In genomic region chrX:161163069-161163416, GRCm38 (mm10) we compare ENCODE assay signal across 9 mouse cellular contexts. TPM values are rescaled to one million over a fixed set of nuclear protein-coding genes. Genes with fewer than 3 reads are reported as not detected.
DNase-seq lines count a peak whose midpoint lies in the region; ATAC-seq and TF ChIP-seq lines count a peak whose summit lies in the region.
"Had no signal": no experiment of that assay in that cellular context is flagged by ENCODE, and none has a peak within 500 bp of the region (broad histone marks: within the 10 kb centered on the region; RNA-seq: fewer than 3 reads in every experiment).

No protein-coding gene starts in this region.

- no peaks in the 10 kb centered on the region for H3K9me3 ChIP-seq in liver, embryonic 12.5 days (replicated peaks)

- H3K4me2 ChIP-seq in liver, embryonic 12.5 days: peak overlapping the region; percentile 66

- peak overlapping the region; percentile 73 for H3K4me3 ChIP-seq in gastrocnemius, adult 2 months
- peak overlapping the region; percentile 71 for H3K4me3 ChIP-seq in testis, adult 2 months (ENCODE audit: control insufficient read depth, low read depth, low read length)
- H3K4me3 ChIP-seq in liver, embryonic 12.5 days: peak overlapping the region; percentile 53

- peak; percentile 4 for DNase-seq in gastrocnemius, adult 2 months
- no peak for DNase-seq in gastrocnemius, postnatal 14 days
- no peak for DNase-seq in testis, postnatal 10 days (ENCODE audit: low spot score)
- no peak for DNase-seq in urinary bladder, postnatal 14 days (ENCODE audit: low spot score)
- DNase-seq in urinary bladder, postnatal 4 days (ENCODE audit: low spot score in 2 of 2): no peak
- DNase-seq in adipocyte (ENCODE audit: low spot score): no peak

- ATAC-seq in liver, embryonic 12.5 days: peak; percentile 46; the same call in 1 of the 2 replicates

- TF ChIP-seq POLR2A in testis, adult 2 months (IDR thresholded peaks at IDR 0.05; ENCODE audit: control insufficient read depth, low read depth, low read length): no peak

- no peak overlapping the region for H3K27ac ChIP-seq in gastrocnemius, adult 2 months
- H3K27ac ChIP-seq in testis, adult 2 months (ENCODE audit: control insufficient read depth, insufficient read depth, low read depth, low read length): peak overlapping the region; percentile 61
- no peak overlapping the region for H3K27ac ChIP-seq in liver, embryonic 12.5 days

- intact Hi-C loops in gastrocnemius, adult 2 months (cut with DNase I): no loop called here
- intact Hi-C loops in gastrocnemius, postnatal 14 days (cut with DNase I; ENCODE audit: low total_unique reads): no loop called here

- peak overlapping the region; percentile 55 for H3K9ac ChIP-seq in liver, embryonic 12.5 days

- no peak for TF ChIP-seq CTCF in gastrocnemius, adult 2 months (IDR thresholded peaks at IDR 0.05)
- no peak for TF ChIP-seq CTCF in testis, adult 2 months (IDR thresholded peaks at IDR 0.05; ENCODE audit: control insufficient read depth, insufficient read depth, insufficient replicate concordance, low read depth, low read length)

- no peaks in the 10 kb centered on the region for H3K36me3 ChIP-seq in testis, adult 2 months (ENCODE audit: control insufficient read depth, insufficient read depth, low read length)
- no peaks in the 10 kb centered on the region for H3K36me3 ChIP-seq in liver, embryonic 12.5 days

- H3K4me1 ChIP-seq in testis, adult 2 months (ENCODE audit: control insufficient read depth, insufficient read depth, low read length): peaks cover 4% of the 10 kb centered on the region; the same call in 1 of the 2 replicates
- no peaks in the 10 kb centered on the region for H3K4me1 ChIP-seq in liver, embryonic 12.5 days

- WGBS in liver, embryonic 12.5 days (ENCODE audit: insufficient replicate concordance): 16% methylated on average over 6 of the region's 6 CpGs

- no peaks in the 10 kb centered on the region for H3K27me3 ChIP-seq in testis, adult 2 months (ENCODE audit: control insufficient read depth, insufficient read depth, low read length)
- H3K27me3 ChIP-seq in liver, embryonic 12.5 days (replicated peaks): peaks cover 5% of the 10 kb centered on the region; the same call in 1 of the 2 replicates

RNA-seq across cellular contexts. Expression of gene Scml2, which starts 46.0 kb away (rescaled TPM):
- total RNA-seq in gastrocnemius, adult 2 months (2021): under 1 TPM in 1 of 2 experiments, not detected in 1; 0.20 TPM
- under 1 TPM; 0.66 to 0.82 TPM for total RNA-seq in gastrocnemius, postnatal 14 days (2021)
- polyA plus RNA-seq in testis, adult 2 months (2012; rRNA removed): 4.5 and 7.1 TPM in 2 replicates
- 1.3 and 1.5 TPM in 2 replicates for polyA plus RNA-seq in liver, embryonic 12.5 days (2016; fragmentation: Nextera tagmentation; extraction: Ambion mirVana)
- polyA plus RNA-seq: C2C12 had no signal
